Mouse (Mus musculus) stomach, embryonic 16.5 days (tissue): Measurements from ENCODE around the gene Sema6d. TPM values are rescaled to one million over a fixed set of nuclear protein-coding genes. Genes with fewer than 3 reads are reported as not detected.

Experiments
- ATAC-seq: fragments of 200-750 bp; cut with Nextera tagmentation; 2 replicates; pipeline ENCODE4 v1.8.0; 2017; ENCODE audit warnings: moderate number of reproducible peaks, moderate TSS enrichment; ENCODE audit not compliant: insufficient read depth, low FRiP score
- H3K27ac ChIP-seq: fragments of 300-500 bp; sonication (generic); 2 replicates; pipeline ENCODE4 v1.5.1; 2014; ENCODE audit warnings: low read length
- H3K27me3 ChIP-seq: fragments of 300-500 bp; sonication (generic); 2 replicates; pipeline ENCODE4 v1.6.1; 2014; ENCODE audit warnings: low read length, control low read depth, mixed read lengths; ENCODE audit not compliant: control insufficient read depth, insufficient read depth
- H3K36me3 ChIP-seq: fragments of 300-500 bp; sonication (generic); 2 replicates; pipeline ENCODE4 v1.6.1; 2014; ENCODE audit warnings: low read length; ENCODE audit not compliant: control insufficient read depth, insufficient read depth
- H3K4me1 ChIP-seq: fragments of 300-500 bp; sonication (generic); 2 replicates; pipeline ENCODE4 v1.6.1; 2014; ENCODE audit warnings: low read length, control low read depth, mixed read lengths; ENCODE audit not compliant: control insufficient read depth, insufficient read depth
- H3K4me2 ChIP-seq: fragments of 300-500 bp; sonication (generic); 2 replicates; pipeline ENCODE4 v1.6.1; 2014; ENCODE audit warnings: low read depth, low read length, mixed read lengths
- H3K4me3 ChIP-seq: fragments of 300-500 bp; sonication (generic); replicated peaks from 2 replicates; pipeline ENCODE4 v1.5.1; 2014; ENCODE audit warnings: mild to moderate bottlenecking, low read length
- H3K9ac ChIP-seq: fragments of 300-500 bp; sonication (generic); 2 replicates; pipeline ENCODE4 v1.6.1; 2014; ENCODE audit warnings: low read length
- H3K9me3 ChIP-seq: fragments of 300-500 bp; sonication (generic); replicated peaks from 2 replicates; pipeline ENCODE4 v1.6.1; 2016; ENCODE audit warnings: low read length, control low read depth; ENCODE audit not compliant: control insufficient read depth
- WGBS: fragments of 180-500 bp; shearing (Covaris S2); extraction: QIAGEN DNeasy Blood & Tissue Kit; methylation state at CpG from one replicate; pipeline ENCODE4 v1.1.7; 2014; 5-methylcytosine and 5-hydroxymethylcytosine counted together
- polyA plus RNA-seq: library from polyadenylated mRNA; unstranded; fragments of >200 nt; fragmentation: Nextera tagmentation; extraction: Ambion mirVana; gene quantifications from 2 replicates; pipeline ENCODE4 v1.2.1, GENCODE M21; 2015

The Sema6d gene
- polyA plus RNA-seq, 1 experiment from 2014 or later = 10.4 TPM

DNA sequence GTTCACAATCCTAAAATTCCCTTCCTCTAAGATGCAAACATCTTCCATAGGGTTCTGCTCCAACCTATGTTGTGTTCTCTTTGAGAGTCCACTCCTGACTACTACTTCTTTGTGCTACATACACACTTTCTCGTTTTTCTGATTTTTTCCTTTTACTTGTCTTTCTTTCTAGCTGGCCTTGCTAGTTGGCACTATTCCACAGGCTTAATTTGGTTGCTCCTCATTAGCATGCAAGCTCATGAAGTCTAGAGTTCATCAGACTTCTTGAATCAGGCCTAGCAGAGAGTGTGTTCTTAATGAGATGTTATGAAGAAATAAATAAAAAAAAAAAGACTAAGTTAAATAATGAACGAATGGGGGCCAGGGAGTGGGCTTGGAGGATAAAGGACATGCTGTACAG lies 368.3 kb downstream of the Sema6d start:
- Histone ChIP-seq H3K9me3 (no peaks in the 10 kb centered on the region), H3K9ac (no peak overlapping the region)
- WGBS = 72% methylated on average over 2 of the region's 2 CpGs

DNA sequence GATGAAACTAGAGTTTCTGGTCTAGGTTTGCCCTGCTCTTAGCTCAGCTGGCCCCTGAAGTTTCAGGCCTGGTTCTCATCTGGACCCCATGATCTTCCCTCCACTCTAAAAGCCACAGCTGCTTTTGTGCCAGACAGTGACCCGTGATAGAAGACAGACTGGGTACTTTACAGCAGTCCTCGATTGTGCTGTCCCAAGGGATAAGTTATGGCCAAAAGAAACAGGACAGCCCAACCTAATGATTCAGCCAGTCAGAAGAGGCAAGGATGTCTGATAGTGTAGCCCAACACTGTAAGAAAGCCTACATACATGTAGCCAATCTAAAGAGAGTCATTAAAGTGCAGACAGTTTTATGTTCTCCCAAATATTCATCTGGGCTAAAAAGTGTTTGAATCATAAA lies 371.2 kb downstream of the Sema6d start:
- H3K9ac ChIP-seq = no peak overlapping the region
- no peak overlapping the region for H3K4me2 ChIP-seq
- no peaks in the 10 kb centered on the region for H3K9me3 ChIP-seq
- no peak for ATAC-seq
- H3K4me3 ChIP-seq = no peak overlapping the region
- 29% methylated on average over 2 of the region's 2 CpGs for WGBS
- peak overlapping the region; percentile 5; the same call in 1 of the 2 replicates for H3K27ac ChIP-seq
- H3K4me1 ChIP-seq = 0 out of 2 replicates have a peak, but pooled peaks cover 4% of the 10 kb centered on the region
- H3K27me3 ChIP-seq = no peaks in the 10 kb centered on the region
- H3K36me3 ChIP-seq = no peaks in the 10 kb centered on the region

More for the DNA sequence above, 368.3 kb downstream of the Sema6d start:
- Histone ChIP-seq H3K4me1 (0 out of 2 replicates have a peak, but pooled peaks cover 4% of the 10 kb centered on the region), H3K27me3 (no peaks in the 10 kb centered on the region), H3K4me3 (no peak overlapping the region), H3K36me3 (no peaks in the 10 kb centered on the region), H3K27ac (no peak overlapping the region), H3K4me2 (no peak overlapping the region)
- ATAC-seq = no peak

DNA sequence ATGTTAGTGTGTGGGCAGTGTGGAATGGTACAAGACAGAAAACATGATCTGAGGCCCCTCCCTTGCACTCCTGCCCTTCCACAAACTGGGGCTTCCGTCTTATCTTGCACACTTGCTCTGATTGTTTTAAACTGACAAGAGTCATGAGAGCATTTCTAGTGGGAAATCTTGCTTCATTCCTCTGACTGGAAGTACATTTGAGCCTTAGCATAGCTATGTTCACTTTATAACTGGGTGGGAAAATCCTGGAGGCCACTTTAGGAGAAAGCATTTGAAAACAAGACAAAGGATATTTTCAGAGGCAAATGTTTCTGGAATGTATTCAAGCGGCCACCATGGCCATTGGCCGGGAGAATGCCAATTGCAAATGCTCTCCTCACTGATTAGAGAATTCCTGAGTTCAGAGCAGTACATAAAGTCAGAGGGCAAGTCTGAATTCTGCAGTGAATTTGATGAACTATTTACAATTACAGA lies 371.6 kb downstream of the Sema6d start:
- 37% methylated on average over 3 of the region's 3 CpGs for WGBS
- Histone ChIP-seq H3K36me3 (no peaks in the 10 kb centered on the region), H3K4me1 (0 out of 2 replicates have a peak, but pooled peaks cover 4% of the 10 kb centered on the region), H3K4me2 (no peak overlapping the region), H3K4me3 (no peak overlapping the region), H3K27me3 (no peaks in the 10 kb centered on the region), H3K27ac (peak overlapping the region; percentile 5; the same call in 1 of the 2 replicates), H3K9ac (no peak overlapping the region), H3K9me3 (no peaks in the 10 kb centered on the region)
- ATAC-seq = no peak

DNA sequence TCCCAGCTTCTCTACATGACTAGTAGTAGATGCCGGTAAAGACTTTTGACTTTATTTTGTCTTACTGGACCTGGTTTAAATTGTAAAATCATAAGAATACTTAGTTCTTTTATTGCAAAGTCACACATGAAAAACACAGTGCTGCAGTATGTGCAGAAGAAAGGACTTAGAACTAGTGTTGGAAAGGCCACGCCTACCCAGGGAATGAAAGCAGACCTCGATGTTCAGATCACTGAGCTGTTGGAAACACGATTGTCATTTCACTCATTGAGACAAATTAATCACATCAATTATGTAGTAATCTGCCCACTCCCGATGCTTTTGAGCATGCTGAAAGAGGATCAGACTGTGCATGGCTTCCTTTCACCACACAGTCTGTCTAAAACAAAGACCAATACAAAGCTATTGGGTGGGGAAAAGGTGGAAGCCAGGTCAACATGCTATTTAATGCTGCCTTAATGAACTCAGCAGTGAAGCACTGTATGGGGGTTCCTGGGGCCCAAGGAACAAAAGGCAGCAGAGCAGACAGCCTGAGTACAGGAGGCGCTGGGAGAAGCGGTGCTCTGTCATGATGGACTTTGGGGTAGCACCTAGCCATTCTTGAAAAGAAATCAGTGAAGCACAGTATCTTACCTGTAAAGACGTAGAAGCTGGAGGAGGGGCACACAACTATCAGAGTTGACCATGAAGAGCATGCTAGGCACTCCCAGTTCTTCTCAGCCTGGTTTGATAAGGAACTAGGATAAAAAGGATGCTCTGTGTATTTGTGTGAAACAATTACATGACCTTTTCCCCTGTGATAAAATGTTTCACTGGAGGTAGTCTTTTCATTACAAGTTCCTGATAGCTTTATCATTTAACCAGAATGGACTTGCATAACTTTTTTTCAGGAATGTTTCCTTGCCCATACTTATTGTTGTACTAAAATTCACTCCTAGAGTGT lies 375.5 kb downstream of the Sema6d start:
- no peak overlapping the region for H3K9ac ChIP-seq
- no peak overlapping the region for H3K4me3 ChIP-seq
- H3K4me2 ChIP-seq = no peak overlapping the region
- H3K9me3 ChIP-seq = no peaks in the 10 kb centered on the region
- ATAC-seq = no peak
- 69% methylated on average over 8 of the region's 8 CpGs for WGBS
- no peaks in the 10 kb centered on the region for H3K36me3 ChIP-seq
- H3K4me1 ChIP-seq = peaks cover 9% of the 10 kb centered on the region; the same call in 1 of the 2 replicates
- H3K27ac ChIP-seq = no peak overlapping the region
- no peaks in the 10 kb centered on the region for H3K27me3 ChIP-seq

DNA sequence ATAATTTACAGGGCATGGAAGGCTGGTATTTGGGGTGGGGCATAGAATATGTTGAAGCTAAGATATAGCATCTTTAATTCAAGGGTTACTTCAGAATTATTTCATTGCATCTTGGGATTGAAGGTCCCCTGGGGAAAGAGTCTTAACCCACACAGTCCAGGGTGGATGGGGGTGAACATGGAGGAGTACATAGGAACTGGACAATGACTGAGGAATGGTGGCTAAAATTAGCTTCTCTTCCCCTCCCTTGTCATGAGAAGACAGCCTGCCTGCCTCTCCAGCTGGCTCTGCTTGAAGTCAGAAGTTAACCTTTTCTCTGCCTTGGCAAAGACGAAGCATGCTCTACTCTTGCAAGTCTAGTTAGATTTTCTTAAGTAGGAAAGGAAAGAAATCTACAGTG lies 377.7 kb downstream of the Sema6d start:
- no peak overlapping the region for H3K4me2 ChIP-seq
- ATAC-seq = no peak
- 33% methylated on average over 1 of the region's 1 CpGs for WGBS
- no peaks in the 10 kb centered on the region for H3K9me3 ChIP-seq
- no peaks in the 10 kb centered on the region for H3K27me3 ChIP-seq
- no peak overlapping the region for H3K4me3 ChIP-seq
- no peak overlapping the region for H3K9ac ChIP-seq
- peak overlapping the region; percentile 44 for H3K27ac ChIP-seq
- H3K4me1 ChIP-seq = peaks cover 5% of the 10 kb centered on the region; the same call in 1 of the 2 replicates
- H3K36me3 ChIP-seq = no peaks in the 10 kb centered on the region

DNA sequence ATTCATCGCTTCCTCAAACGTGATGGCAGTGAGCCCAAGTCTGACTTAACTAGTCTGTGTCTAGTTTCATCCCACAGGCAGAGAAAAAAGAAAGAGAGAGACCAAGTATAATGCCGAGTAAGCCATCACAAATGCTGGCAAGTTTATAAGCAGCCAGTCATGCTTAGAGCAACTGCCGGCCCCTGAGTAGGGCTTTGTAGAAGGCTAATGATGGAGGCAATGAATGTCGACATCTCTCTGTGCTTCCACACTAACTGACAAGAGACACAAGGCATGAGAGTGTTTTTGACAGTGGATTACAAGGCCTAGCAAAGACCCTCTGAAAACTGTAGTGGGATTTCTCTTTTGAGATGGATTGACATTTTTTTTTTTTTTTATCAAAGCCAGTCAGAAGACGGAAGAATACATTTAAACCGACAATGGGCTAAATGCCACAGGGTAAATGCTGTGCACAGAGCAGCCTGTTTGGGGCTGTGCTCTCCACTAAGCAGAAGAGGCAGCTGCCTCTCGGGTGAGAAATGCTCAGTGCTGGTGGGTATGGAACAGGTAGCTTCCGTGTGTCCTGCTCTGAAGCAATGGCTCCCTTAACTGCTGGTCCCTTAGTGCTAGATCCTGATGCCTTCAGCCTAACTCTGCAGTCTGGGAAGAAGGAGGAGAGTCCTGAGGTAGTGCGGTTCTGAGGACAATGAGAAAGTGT lies 380.7 kb downstream of the Sema6d start:
- no peak overlapping the region for H3K4me3 ChIP-seq
- ATAC-seq = no peak
- H3K36me3 ChIP-seq = no peaks in the 10 kb centered on the region
- H3K4me1 ChIP-seq = peaks cover 8% of the 10 kb centered on the region; the same call in 1 of the 2 replicates
- H3K27me3 ChIP-seq = no peaks in the 10 kb centered on the region
- no peak overlapping the region for H3K4me2 ChIP-seq
- H3K9ac ChIP-seq = no peak overlapping the region
- no peak overlapping the region; the same call in 1 of the 2 replicates for H3K27ac ChIP-seq
- H3K9me3 ChIP-seq = no peaks in the 10 kb centered on the region
- WGBS = 54% methylated on average over 10 of the region's 10 CpGs

DNA sequence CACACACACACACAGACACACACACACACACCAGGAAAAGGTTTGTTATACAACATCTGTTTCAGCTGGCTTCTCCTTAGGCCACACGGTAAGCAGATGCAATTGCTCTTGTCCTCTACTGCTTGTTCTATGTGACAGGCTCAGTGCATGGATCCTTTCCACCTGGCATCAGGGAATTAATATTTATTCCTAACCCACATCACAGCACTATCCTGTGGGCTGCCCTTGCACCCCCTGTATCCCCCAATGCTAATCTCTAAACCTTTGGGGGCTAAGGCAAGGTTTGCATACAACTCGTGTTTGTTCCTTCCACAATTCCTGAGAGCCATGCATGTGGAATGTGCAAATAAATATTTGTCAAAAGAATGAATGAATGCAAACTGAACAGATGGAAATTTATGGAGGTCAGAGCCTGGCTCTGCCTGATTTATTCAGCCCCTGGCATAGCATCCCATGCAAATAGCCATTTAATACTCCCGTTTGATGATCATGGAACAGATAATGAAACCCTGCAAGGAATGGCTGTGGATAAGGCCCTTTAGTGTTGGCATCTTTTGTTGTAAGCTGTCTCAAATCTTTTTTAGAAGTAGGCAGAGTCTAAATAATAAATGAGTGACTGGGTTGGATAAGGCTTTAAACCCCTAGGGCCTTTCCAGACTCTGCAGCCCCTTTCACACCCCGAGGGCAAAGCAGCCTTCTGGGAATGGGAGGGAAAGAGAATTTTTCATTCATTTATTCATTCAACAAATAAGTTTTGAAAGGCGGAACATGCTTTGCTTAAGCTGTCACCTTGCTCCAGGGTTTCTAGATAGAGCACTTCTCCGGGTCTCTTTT lies 383.1 kb downstream of the Sema6d start:
- H3K4me3 ChIP-seq = no peak overlapping the region
- H3K4me2 ChIP-seq = no peak overlapping the region
- peaks cover 3% of the 10 kb centered on the region; the same call in 1 of the 2 replicates for H3K4me1 ChIP-seq
- no peaks in the 10 kb centered on the region for H3K36me3 ChIP-seq
- no peak overlapping the region for H3K27ac ChIP-seq
- H3K9me3 ChIP-seq = no peaks in the 10 kb centered on the region
- H3K9ac ChIP-seq = no peak overlapping the region
- ATAC-seq = no peak
- no peaks in the 10 kb centered on the region for H3K27me3 ChIP-seq
- 49% methylated on average over 6 of the region's 6 CpGs for WGBS

DNA sequence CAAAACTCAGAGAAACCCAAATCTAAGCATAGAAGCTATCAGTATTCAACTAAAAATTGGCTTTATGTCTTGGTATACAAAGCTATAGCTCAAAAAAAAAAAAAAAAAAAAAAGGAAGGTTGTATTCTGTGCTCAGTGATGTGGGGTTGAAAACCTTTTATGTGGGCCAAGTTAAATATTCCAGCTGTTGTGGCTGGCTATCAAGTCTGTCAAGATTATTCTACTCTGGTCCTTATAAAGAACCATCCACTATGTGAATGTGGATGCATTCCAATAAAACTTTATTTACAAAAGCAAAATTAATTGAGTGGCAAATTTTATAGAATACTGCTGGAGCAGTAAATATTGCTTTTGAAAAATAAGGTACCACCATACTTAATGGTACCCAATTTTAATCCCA lies 388.1 kb downstream of the Sema6d start:
- Histone ChIP-seq H3K36me3 (no peaks in the 10 kb centered on the region), H3K9me3 (no peaks in the 10 kb centered on the region), H3K27ac (no peak overlapping the region), H3K9ac (no peak overlapping the region), H3K27me3 (no peaks in the 10 kb centered on the region), H3K4me3 (no peak overlapping the region), H3K4me1 (peaks cover under 1% of the 10 kb centered on the region; the same call in 1 of the 2 replicates), H3K4me2 (no peak overlapping the region)
- ATAC-seq = no peak
